Comparison of ENCODE assay signal across 10 mouse cellular contexts in the genomic region with DNA sequence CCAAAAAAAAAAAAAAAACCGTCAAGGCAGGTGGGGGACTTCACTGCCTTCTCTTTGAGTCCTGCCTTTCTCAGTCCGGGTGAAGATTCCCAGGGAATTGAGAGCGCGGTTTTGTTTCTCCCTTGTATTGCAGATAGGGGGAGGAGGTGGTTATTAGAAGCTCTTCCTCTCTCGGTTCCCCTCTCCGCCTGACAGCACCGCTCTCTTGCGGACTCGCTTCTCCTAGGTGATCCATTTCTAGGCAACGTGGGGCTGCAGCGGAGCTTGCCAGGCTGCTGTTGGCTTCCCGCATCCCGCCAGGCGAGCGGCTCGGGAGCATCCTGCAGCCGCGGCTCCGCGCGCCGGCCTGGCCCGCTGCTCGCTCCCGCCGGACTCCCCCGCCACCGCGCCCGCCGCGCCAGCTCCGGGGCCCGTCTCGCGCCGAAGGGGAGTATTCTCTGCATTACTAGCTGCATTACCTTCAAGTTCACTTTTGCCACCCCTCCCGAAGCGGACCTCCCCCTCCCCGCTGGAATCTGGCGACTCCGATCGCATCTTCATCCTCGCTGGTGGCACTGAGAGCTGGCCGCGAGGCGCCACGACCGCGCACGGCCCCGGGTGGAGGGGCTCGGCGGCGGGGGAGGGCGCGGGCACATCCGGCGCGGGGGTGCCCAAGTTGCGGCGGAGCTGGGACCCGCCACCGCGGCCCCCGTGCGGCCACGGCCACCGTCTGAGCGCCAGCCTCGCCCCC. TPM values are rescaled to one million over a fixed set of nuclear protein-coding genes. Genes with fewer than 3 reads are reported as not detected.
A peak's percentile ranks its signal among the peaks of the same experiment; 100 is the strongest.
DNase-seq lines count a peak whose midpoint lies in the region; ATAC-seq and TF ChIP-seq lines count a peak whose summit lies in the region.
"Had no signal": no experiment of that assay in that cellular context is flagged by ENCODE, and none has a peak within 500 bp of the region (broad histone marks: within the 10 kb centered on the region; RNA-seq: fewer than 3 reads in every experiment).

A gene (plus strand): TSS at position 51 of the 730 bp plus-strand sequence.

- no peaks in the 10 kb centered on the region for H3K9me3 ChIP-seq in liver, embryonic 15.5 days (replicated peaks)

- no peaks in the 10 kb centered on the region; the same call in 1 of the 2 replicates for H3K27me3 ChIP-seq in kidney, adult 2 months (replicated peaks; ENCODE audit: control insufficient read depth, insufficient read depth, low read length)
- H3K27me3 ChIP-seq in liver, embryonic 15.5 days: peaks cover 54% of the 10 kb centered on the region

- no peak for ATAC-seq in liver, embryonic 15.5 days (ENCODE audit: insufficient read depth)

- WGBS in kidney, adult 2 months: under 1% methylated on average over 70 of the region's 71 CpGs
- WGBS in liver, embryonic 15.5 days (ENCODE audit: insufficient replicate concordance): under 1% methylated on average over 68 of the region's 71 CpGs

- H3K4me3 ChIP-seq in kidney, adult 2 months (ENCODE audit: insufficient read depth, low read depth, low read length): peak within 1 kb of the TSS; percentile 17; the same call in 1 of the 2 replicates
- peak within 1 kb of the TSS; percentile 85 for H3K4me3 ChIP-seq in layer of hippocampus, adult 2 months
- H3K4me3 ChIP-seq in liver, embryonic 15.5 days (replicated peaks): peak within 1 kb of the TSS; percentile 30

- no peaks in the 10 kb centered on the region for H3K36me3 ChIP-seq in kidney, adult 2 months (ENCODE audit: control insufficient read depth, insufficient read depth, low read length)
- no peaks in the 10 kb centered on the region for H3K36me3 ChIP-seq in liver, embryonic 15.5 days (replicated peaks)

- peak within 1 kb of the TSS; percentile 52 for H3K4me2 ChIP-seq in liver, embryonic 15.5 days

- H3K27ac ChIP-seq in kidney, adult 2 months (ENCODE audit: insufficient read depth, low read depth, low read length): no peak within 1 kb of the TSS
- H3K27ac ChIP-seq in layer of hippocampus, adult 2 months: peak within 1 kb of the TSS; percentile 86
- no peak within 1 kb of the TSS for H3K27ac ChIP-seq in liver, embryonic 15.5 days (replicated peaks)

- no peak within 1 kb of the TSS for H3K9ac ChIP-seq in liver, embryonic 15.5 days

- DNase-seq in kidney, adult 2 months: no peak
- no peak for DNase-seq in kidney, adult 9 months
- peak; percentile 81 to 82 for DNase-seq in cerebellum, postnatal 10 days
- peak; percentile 31 to 72 for DNase-seq in frontal cortex, postnatal 10 days (ENCODE audit: low spot score in 2 of 2)
- peak; percentile 61 to 70 for DNase-seq in layer of hippocampus, adult 2 months (ENCODE audit: low spot score in 2 of 2)
- peak; percentile 73 for DNase-seq in right cerebral cortex, adult 18-20 months
- DNase-seq in urinary bladder, postnatal 14 days (ENCODE audit: low spot score): no peak

- no peak for TF ChIP-seq CTCF in kidney, adult 2 months (conservative IDR thresholded peaks at IDR 0.05; ENCODE audit: insufficient read depth, insufficient read length, low read depth, low read length)
- peak; percentile 71 for TF ChIP-seq CTCF in layer of hippocampus, adult 2 months (conservative IDR thresholded peaks at IDR 0.05)

- no peaks in the 10 kb centered on the region; the same call in 1 of the 2 replicates for H3K4me1 ChIP-seq in kidney, adult 2 months (ENCODE audit: control insufficient read depth, insufficient read depth, low read length)
- no peaks in the 10 kb centered on the region; the same call in 1 of the 2 replicates for H3K4me1 ChIP-seq in liver, embryonic 15.5 days (replicated peaks)

- TF ChIP-seq POLR2A in kidney, adult 2 months (IDR thresholded peaks at IDR 0.05; ENCODE audit: low read depth, low read length): no peak

RNA-seq across cellular contexts. Expression of the gene that starts here (rescaled TPM):
- 0.03 TPM in 1 of 2 replicates, not detected in the other for polyA plus RNA-seq in kidney, adult 2 months (2012; rRNA removed)
- 10 to 100 TPM; 15.2 to 17.7 TPM for total RNA-seq in layer of hippocampus, adult 2 months (2021)
- not detected in 2 replicates for polyA plus RNA-seq in liver, embryonic 15.5 days (2015; fragmentation: Nextera tagmentation; extraction: Ambion mirVana)
- total RNA-seq: liver, adult 2 months; MEL had no signal
- polyA plus RNA-seq: liver, adult 2 months had no signal

Comparison
In these comparisons a context has a peak if more than half of its experiments do, and no peak if none do; other contexts are left out.
1. DNase-seq: peak in cerebellum, postnatal 10 days (2 of 2), frontal cortex, postnatal 10 days (2 of 2), layer of hippocampus, adult 2 months (2 of 2) and right cerebral cortex, adult 18-20 months (single experiment); none in kidney, adult 2 months (single experiment), kidney, adult 9 months (single experiment) and urinary bladder, postnatal 14 days (single experiment).
2. H3K4me3 ChIP-seq: peak in every context shown above with its lines; median percentile 85 in layer of hippocampus, adult 2 months; 30 in liver, embryonic 15.5 days; 17 in kidney, adult 2 months.